Mouse (Mus musculus) spleen, adult 2 months (tissue): ENCODE data around the gene Asb3.
"Not testable (repeated sequence)": the region's sequence is repeated elsewhere in the genome, so short reads cannot be mapped to it uniquely, and the experiment has no call there.

Source experiments
- CTCF ChIP-seq: fragments of 200-500 bp; IDR thresholded peaks from 2 replicates; pipeline ENCODE4 v1.5.1; 2011; ENCODE audit warnings: mild to moderate bottlenecking, inconsistent platforms; ENCODE audit not compliant: insufficient read depth, insufficient read length, insufficient replicate concordance; ENCODE audit errors: extremely low read depth
- POLR2A ChIP-seq: fragments of 200-500 bp; IDR thresholded peaks from 2 replicates; pipeline ENCODE4 v1.6.1; 2011; ENCODE audit warnings: low read depth, low read length, inconsistent platforms

- TF ChIP-seq POLR2A, CTCF: not testable (repeated sequence)
Measured at GRCm38 (mm10) chr11:31009668-31010067, 124.5 kb downstream of the Asb3 start.
